Mouse (Mus musculus) stomach, embryonic 16.5 days (tissue): ENCODE results near the gene Nup62. TPM values are rescaled to one million over a fixed set of nuclear protein-coding genes. Genes with fewer than 3 reads are reported as not detected.

Experiments used
- ATAC-seq: fragments of 200-750 bp; cut with Nextera tagmentation; 2 replicates; pipeline ENCODE4 v1.8.0; 2017; ENCODE audit warnings: moderate number of reproducible peaks, moderate TSS enrichment; ENCODE audit not compliant: insufficient read depth, low FRiP score
- H3K27ac ChIP-seq: fragments of 300-500 bp; sonication (generic); 2 replicates; pipeline ENCODE4 v1.5.1; 2014; ENCODE audit warnings: low read length
- H3K27me3 ChIP-seq: fragments of 300-500 bp; sonication (generic); 2 replicates; pipeline ENCODE4 v1.6.1; 2014; ENCODE audit warnings: low read length, control low read depth, mixed read lengths; ENCODE audit not compliant: control insufficient read depth, insufficient read depth
- H3K36me3 ChIP-seq: fragments of 300-500 bp; sonication (generic); 2 replicates; pipeline ENCODE4 v1.6.1; 2014; ENCODE audit warnings: low read length; ENCODE audit not compliant: control insufficient read depth, insufficient read depth
- H3K4me1 ChIP-seq: fragments of 300-500 bp; sonication (generic); 2 replicates; pipeline ENCODE4 v1.6.1; 2014; ENCODE audit warnings: low read length, control low read depth, mixed read lengths; ENCODE audit not compliant: control insufficient read depth, insufficient read depth
- H3K4me2 ChIP-seq: fragments of 300-500 bp; sonication (generic); 2 replicates; pipeline ENCODE4 v1.6.1; 2014; ENCODE audit warnings: low read depth, low read length, mixed read lengths
- H3K4me3 ChIP-seq: fragments of 300-500 bp; sonication (generic); replicated peaks from 2 replicates; pipeline ENCODE4 v1.5.1; 2014; ENCODE audit warnings: mild to moderate bottlenecking, low read length
- H3K9ac ChIP-seq: fragments of 300-500 bp; sonication (generic); 2 replicates; pipeline ENCODE4 v1.6.1; 2014; ENCODE audit warnings: low read length
- H3K9me3 ChIP-seq: fragments of 300-500 bp; sonication (generic); replicated peaks from 2 replicates; pipeline ENCODE4 v1.6.1; 2016; ENCODE audit warnings: low read length, control low read depth; ENCODE audit not compliant: control insufficient read depth
- WGBS: fragments of 180-500 bp; shearing (Covaris S2); extraction: QIAGEN DNeasy Blood & Tissue Kit; methylation state at CpG from one replicate; pipeline ENCODE4 v1.1.7; 2014; 5-methylcytosine and 5-hydroxymethylcytosine counted together
- polyA plus RNA-seq: library from polyadenylated mRNA; unstranded; fragments of >200 nt; fragmentation: Nextera tagmentation; extraction: Ambion mirVana; gene quantifications from 2 replicates; pipeline ENCODE4 v1.2.1, GENCODE M21; 2015

Nup62 gene
- polyA plus RNA-seq, 1 experiment from 2014 or later, result 73.8 TPM

GRCm38 (mm10) chr7:44808927-44809326, 7.0 kb upstream of the Nup62 start:
- Histone ChIP-seq H3K4me3 (no peak overlapping the region), H3K36me3 (0 out of 2 replicates have a peak, but pooled peaks cover 3% of the 10 kb centered on the region), H3K9ac (no peak overlapping the region), H3K4me2 (no peak overlapping the region), H3K4me1 (no peaks in the 10 kb centered on the region), H3K9me3 (no peaks in the 10 kb centered on the region), H3K27ac (no peak overlapping the region), H3K27me3 (no peaks in the 10 kb centered on the region)
- 73% methylated on average over 2 of the region's 2 CpGs for WGBS
- no peak for ATAC-seq

- no peaks in the 10 kb centered on the region for H3K4me1 ChIP-seq
- H3K36me3 ChIP-seq, result 0 out of 2 replicates have a peak, but pooled peaks cover 3% of the 10 kb centered on the region
- H3K9me3 ChIP-seq, result no peaks in the 10 kb centered on the region
- WGBS, result 95% methylated on average over 3 of the region's 3 CpGs
- no peak overlapping the region for H3K4me3 ChIP-seq
- H3K4me2 ChIP-seq, result no peak overlapping the region
- no peak for ATAC-seq
- no peaks in the 10 kb centered on the region for H3K27me3 ChIP-seq
- no peak overlapping the region for H3K9ac ChIP-seq
- no peak overlapping the region for H3K27ac ChIP-seq
Observed at GRCm38 (mm10) chr7:44809466-44809865, 6.4 kb upstream of the Nup62 start.

DNA sequence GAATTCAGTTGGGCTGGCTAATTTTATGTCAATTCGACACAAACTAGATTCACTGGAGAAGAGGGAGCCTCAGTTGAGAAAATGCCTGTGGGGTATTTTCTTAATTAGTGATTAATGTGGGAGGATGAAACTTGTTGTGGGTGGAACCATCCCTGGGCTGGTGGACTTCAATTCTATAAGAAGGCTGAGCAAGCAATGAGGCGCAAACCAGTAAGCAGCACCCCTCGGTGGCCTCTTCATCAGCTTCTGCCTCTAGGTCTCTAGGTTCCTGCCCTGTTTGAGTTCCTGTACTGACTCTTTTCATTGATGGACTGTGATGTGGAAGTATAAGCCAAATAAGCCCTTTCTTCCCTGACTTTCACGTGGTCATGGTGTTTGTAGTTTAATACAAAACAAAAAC, 5.5 kb upstream of the Nup62 start:
- Histone ChIP-seq H3K9me3 (no peaks in the 10 kb centered on the region), H3K9ac (no peak overlapping the region), H3K4me3 (no peak overlapping the region), H3K27me3 (no peaks in the 10 kb centered on the region), H3K36me3 (0 out of 2 replicates have a peak, but pooled peaks cover 3% of the 10 kb centered on the region), H3K4me2 (no peak overlapping the region), H3K27ac (no peak overlapping the region), H3K4me1 (0 out of 2 replicates have a peak, but pooled peaks cover 5% of the 10 kb centered on the region)
- WGBS, result 76% methylated on average over 4 of the region's 4 CpGs
- ATAC-seq, result no peak

DNA sequence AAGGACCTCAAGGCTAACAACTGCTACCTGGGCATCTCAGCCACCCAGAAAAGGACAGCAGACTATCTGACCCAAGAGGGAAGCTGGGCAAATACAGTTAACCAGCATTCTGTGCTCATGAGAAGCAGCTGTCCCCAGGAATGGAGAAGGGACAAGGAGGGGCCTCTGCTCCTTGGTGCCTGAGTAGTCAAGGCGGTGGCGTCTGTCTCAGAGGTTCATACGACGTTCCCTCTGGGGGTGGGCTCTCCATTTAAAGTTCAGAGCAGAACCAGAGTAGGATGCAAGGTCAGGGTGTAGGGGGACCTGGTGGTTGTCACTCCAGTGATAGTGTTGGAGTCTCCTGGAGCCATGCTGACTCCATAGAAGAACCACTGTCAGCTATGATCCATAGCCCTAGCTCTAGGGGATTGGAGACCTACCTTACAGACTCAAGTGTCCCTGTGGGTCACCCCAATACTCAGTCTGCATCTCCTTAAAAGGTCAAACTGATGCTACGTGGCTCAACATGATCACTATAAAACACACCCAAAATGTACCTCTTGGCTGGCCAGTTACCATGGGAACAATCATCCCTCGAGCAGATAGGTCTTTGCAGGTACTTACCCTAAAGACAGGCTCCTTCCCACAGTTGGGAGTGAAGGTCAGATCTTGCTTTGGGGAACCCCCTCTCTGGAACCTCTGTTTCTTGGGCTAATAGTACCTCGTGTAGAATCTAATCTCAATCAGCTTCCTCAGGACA, 4.9 kb upstream of the Nup62 start:
- H3K27ac ChIP-seq, result no peak overlapping the region
- H3K9me3 ChIP-seq, result no peaks in the 10 kb centered on the region
- no peak for ATAC-seq
- no peaks in the 10 kb centered on the region for H3K27me3 ChIP-seq
- no peak overlapping the region for H3K9ac ChIP-seq
- H3K36me3 ChIP-seq, result 0 out of 2 replicates have a peak, but pooled peaks cover 3% of the 10 kb centered on the region
- H3K4me1 ChIP-seq, result 0 out of 2 replicates have a peak, but pooled peaks cover 5% of the 10 kb centered on the region
- WGBS, result 86% methylated on average over 7 of the region's 7 CpGs
- H3K4me3 ChIP-seq, result no peak overlapping the region
- no peak overlapping the region for H3K4me2 ChIP-seq

DNA sequence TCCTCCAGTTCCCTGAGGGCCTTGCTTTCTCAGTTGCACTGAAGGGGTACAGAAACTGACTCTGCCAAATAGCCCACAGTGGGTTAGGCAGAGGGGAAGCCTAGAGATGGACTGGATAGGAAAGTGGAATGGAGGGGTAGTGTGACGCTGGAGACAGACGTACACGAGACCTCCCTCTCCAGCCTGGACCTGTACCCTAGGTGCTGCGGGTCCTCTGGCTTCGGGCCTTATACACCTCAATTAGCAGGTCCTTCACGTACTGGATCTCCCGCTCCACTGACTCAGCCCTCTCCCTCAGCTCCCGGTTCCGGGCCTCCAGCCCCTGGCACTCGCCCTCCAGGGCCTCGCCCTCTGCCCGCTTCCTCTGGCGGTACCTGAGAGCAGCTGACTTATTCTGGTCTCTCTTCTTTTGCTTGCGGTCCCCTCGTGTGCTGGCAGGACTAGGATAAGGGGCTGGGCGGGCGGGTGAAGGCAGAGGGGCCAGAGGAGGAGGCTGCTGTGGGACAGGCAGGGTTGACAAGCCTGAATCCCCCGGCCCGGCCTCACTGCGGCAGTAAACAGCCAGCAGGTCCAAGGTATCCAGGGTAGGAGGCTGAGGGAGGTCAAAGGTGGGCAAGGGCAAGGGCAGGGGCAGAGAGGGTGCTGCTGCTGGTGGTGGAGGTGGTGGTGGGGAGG, 3.1 kb upstream of the Nup62 start:
- Histone ChIP-seq H3K4me3 (no peak overlapping the region), H3K4me2 (no peak overlapping the region), H3K27me3 (no peaks in the 10 kb centered on the region), H3K9me3 (no peaks in the 10 kb centered on the region), H3K4me1 (peaks cover 11% of the 10 kb centered on the region), H3K9ac (no peak overlapping the region), H3K27ac (no peak overlapping the region), H3K36me3 (0 out of 2 replicates have a peak, but pooled peaks cover 3% of the 10 kb centered on the region)
- 89% methylated on average over 20 of the region's 20 CpGs for WGBS
- ATAC-seq, result no peak

DNA sequence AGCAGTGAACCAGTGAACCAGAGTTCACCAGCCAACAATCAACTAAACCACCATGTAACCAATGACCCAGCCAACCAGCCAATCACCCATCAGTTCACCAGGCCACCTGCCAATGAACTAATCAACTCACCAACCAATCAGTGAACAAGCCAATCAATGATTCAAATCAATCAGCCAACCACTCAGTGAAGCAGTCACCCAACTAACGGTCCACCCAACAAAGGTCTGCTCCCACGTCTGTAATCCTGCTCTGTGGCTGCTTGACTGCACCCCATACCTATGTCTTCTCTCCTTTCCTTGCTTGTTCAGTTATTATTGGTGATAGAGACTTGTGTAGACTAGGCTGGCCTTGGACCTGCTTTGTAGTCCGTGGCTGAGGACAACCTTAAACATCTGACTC, 1.9 kb upstream of the Nup62 start:
- no peaks in the 10 kb centered on the region for H3K9me3 ChIP-seq
- no peak overlapping the region for H3K27ac ChIP-seq
- no peak for ATAC-seq
- H3K36me3 ChIP-seq, result 0 out of 2 replicates have a peak, but pooled peaks cover 3% of the 10 kb centered on the region
- H3K4me1 ChIP-seq, result peaks cover 23% of the 10 kb centered on the region
- H3K27me3 ChIP-seq, result no peaks in the 10 kb centered on the region
- no peak overlapping the region for H3K4me2 ChIP-seq
- H3K9ac ChIP-seq, result no peak overlapping the region
- WGBS, result 91% methylated on average over 3 of the region's 3 CpGs
- H3K4me3 ChIP-seq, result no peak overlapping the region

DNA sequence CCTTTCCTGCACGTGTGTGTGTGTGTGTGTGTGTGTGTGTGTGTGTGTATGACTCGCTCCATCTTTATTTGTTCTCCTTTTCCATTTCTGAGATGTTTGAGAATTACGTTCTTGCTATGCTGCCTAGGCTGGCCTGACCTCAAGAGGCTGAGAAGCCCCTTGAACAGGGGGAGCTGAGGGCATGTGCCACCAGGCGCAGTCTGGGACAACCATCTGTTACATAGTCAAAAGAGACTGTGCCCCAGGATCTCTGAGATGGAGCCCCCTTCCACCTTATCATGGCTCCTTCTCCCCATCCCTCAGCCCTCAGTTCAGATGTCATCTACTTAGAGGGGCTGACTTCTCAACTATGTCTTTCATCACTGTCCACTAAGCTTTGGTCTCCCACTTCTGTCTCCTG, 1.5 kb upstream of the Nup62 start:
- ATAC-seq, result no peak
- H3K4me3 ChIP-seq, result no peak overlapping the region
- no peaks in the 10 kb centered on the region for H3K9me3 ChIP-seq
- no peak overlapping the region for H3K27ac ChIP-seq
- H3K36me3 ChIP-seq, result 0 out of 2 replicates have a peak, but pooled peaks cover 3% of the 10 kb centered on the region
- peaks cover 27% of the 10 kb centered on the region for H3K4me1 ChIP-seq
- no peaks in the 10 kb centered on the region for H3K27me3 ChIP-seq
- H3K4me2 ChIP-seq, result no peak overlapping the region
- whole genome bisulfite sequencing, result 86% methylated on average over 4 of the region's 4 CpGs
- H3K9ac ChIP-seq, result no peak overlapping the region

DNA sequence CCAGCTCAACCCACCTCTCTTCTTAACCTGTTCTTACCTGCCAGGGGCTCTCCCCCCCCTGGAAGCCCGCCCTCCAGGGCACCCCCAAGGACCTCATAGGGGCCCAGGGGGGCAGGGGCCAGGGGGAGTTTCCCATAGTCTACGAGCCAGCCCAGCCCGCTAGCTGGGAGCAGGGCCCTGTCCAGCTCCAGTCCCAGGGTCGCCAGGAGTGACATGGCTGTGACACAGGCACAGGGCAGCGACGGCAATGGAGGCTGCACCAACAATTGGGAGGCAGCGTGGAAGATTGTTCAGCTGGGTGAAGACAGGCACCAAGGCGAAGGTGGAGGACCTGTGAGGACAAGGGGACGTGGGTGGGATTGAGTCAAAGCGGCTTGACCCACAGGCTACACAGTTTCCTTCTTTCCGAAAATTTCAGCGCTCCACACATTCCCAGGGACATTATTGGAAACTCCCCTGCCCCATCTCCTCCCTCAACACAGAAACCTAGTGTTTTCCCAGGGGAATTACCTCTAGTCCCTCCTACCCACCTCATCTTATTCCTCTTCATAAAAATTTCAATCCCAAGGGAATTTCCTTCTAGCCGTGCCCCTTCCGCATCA, 835 bp upstream of the Nup62 start:
- WGBS, result 32% methylated on average over 14 of the region's 14 CpGs
- H3K27me3 ChIP-seq, result no peaks in the 10 kb centered on the region
- peaks cover 32% of the 10 kb centered on the region for H3K4me1 ChIP-seq
- 0 out of 2 replicates have a peak, but pooled peaks cover 3% of the 10 kb centered on the region for H3K36me3 ChIP-seq
- peak overlapping the region; percentile 95 for H3K9ac ChIP-seq
- H3K4me2 ChIP-seq, result peak overlapping the region; percentile 89
- peak overlapping the region; percentile 85 for H3K4me3 ChIP-seq
- peak overlapping the region; percentile 98 for H3K27ac ChIP-seq
- H3K9me3 ChIP-seq, result no peaks in the 10 kb centered on the region
- ATAC-seq, result no peak
